Mouse (Mus musculus) megakaryocyte, adult 5-6 weeks (primary cell): ENCODE data around the gene Prss53. TPM values are rescaled to one million over a fixed set of nuclear protein-coding genes. Genes with fewer than 3 reads are reported as not detected.

Source experiments
- total RNA-seq, 2 experiments: library from RNA; stranded (forward) in 1 of 2; stranded (reverse) in 1 of 2; fragments of 153-499, 151-499 nt in 1 of 2; fragments of 221-1000, 200-1000 nt in 1 of 2; gene quantifications; 2 replicates each; pipeline versions ENCODE4 v1.2.3 to v1.2.4; 2015 to 2017

Gene Prss53
- total RNA-seq, 2 experiments from 2014 or later = not detected

Other genes with a start within 250 kb of the Prss53 start
- gene Bcl7c, start 182.0 kb downstream of the Prss53 start, total RNA-seq (2015) = 30.2 and 37.4 TPM in 2 replicates
- gene Bcl7c, start 182.0 kb downstream of the Prss53 start, total RNA-seq (2017) = 8.6 and 16.6 TPM in 2 replicates
- 0.16 TPM in 1 of 2 replicates, not detected in the other for gene Ctf1, start 178.2 kb downstream of the Prss53 start, total RNA-seq (2015)
- gene Ctf1, start 178.2 kb downstream of the Prss53 start, total RNA-seq (2017) = 0.29 TPM in 1 of 2 replicates, not detected in the other
- not detected in 2 replicates for gene Ctf2, start 158.8 kb downstream of the Prss53 start, total RNA-seq (2015)
- not detected in 2 replicates for gene Ctf2, start 158.8 kb downstream of the Prss53 start, total RNA-seq (2017)
- 2.1 TPM in 2 replicates for gene Fbxl19, start 146.4 kb downstream of the Prss53 start, total RNA-seq (2015)
- gene Fbxl19, start 146.4 kb downstream of the Prss53 start, total RNA-seq (2017) = 5.8 and 6.2 TPM in 2 replicates
- gene Orai3, start 121.2 kb downstream of the Prss53 start, total RNA-seq (2015) = 30.9 and 33.7 TPM in 2 replicates
- 29.5 and 32.7 TPM in 2 replicates for gene Orai3, start 121.2 kb downstream of the Prss53 start, total RNA-seq (2017)
- gene Setd1a, start 114.3 kb downstream of the Prss53 start, total RNA-seq (2015) = 35.2 and 43.3 TPM in 2 replicates
- 7.7 and 9.8 TPM in 2 replicates for gene Setd1a, start 114.3 kb downstream of the Prss53 start, total RNA-seq (2017)
- gene Gm49388, start 105.4 kb downstream of the Prss53 start, total RNA-seq (2015) = not detected in 2 replicates
- gene Gm49388, start 105.4 kb downstream of the Prss53 start, total RNA-seq (2017) = not detected in 2 replicates
- gene Hsd3b7, start 90.4 kb downstream of the Prss53 start, total RNA-seq (2015) = 27.0 and 30.9 TPM in 2 replicates
- gene Hsd3b7, start 90.4 kb downstream of the Prss53 start, total RNA-seq (2017) = 28.5 and 28.7 TPM in 2 replicates
- 59.2 and 68.7 TPM in 2 replicates for gene Stx4a, start 66.7 kb downstream of the Prss53 start, total RNA-seq (2015)
- 37.7 and 45.0 TPM in 2 replicates for gene Stx4a, start 66.7 kb downstream of the Prss53 start, total RNA-seq (2017)
- gene Stx1b, start 66.4 kb downstream of the Prss53 start, total RNA-seq (2015) = 0.04 TPM in 1 of 2 replicates, not detected in the other
- not detected in 2 replicates for gene Stx1b, start 66.4 kb downstream of the Prss53 start, total RNA-seq (2017)
- 16.4 and 22.5 TPM in 2 replicates for gene Zfp646, start 14.7 kb downstream of the Prss53 start, total RNA-seq (2015)
- 32.2 and 36.8 TPM in 2 replicates for gene Zfp646, start 14.7 kb downstream of the Prss53 start, total RNA-seq (2017)
- gene Zfp668, start 14.1 kb downstream of the Prss53 start, total RNA-seq (2015) = 2.9 and 5.7 TPM in 2 replicates
- gene Zfp668, start 14.1 kb downstream of the Prss53 start, total RNA-seq (2017) = 1.9 and 3.1 TPM in 2 replicates
- not detected in 2 replicates for gene Gm21974, start 4.5 kb upstream of the Prss53 start, total RNA-seq (2015)
- not detected in 2 replicates for gene Gm21974, start 4.5 kb upstream of the Prss53 start, total RNA-seq (2017)
- 49.9 and 59.6 TPM in 2 replicates for gene Vkorc1, start 4.6 kb upstream of the Prss53 start, total RNA-seq (2015)
- gene Vkorc1, start 4.6 kb upstream of the Prss53 start, total RNA-seq (2017) = 5.5 and 11.2 TPM in 2 replicates
- 45.1 and 47.9 TPM in 2 replicates for gene Bckdk, start 13.1 kb upstream of the Prss53 start, total RNA-seq (2015)
- 31.2 and 35.5 TPM in 2 replicates for gene Bckdk, start 13.1 kb upstream of the Prss53 start, total RNA-seq (2017)
- gene Kat8, start 21.5 kb upstream of the Prss53 start, total RNA-seq (2015) = 20.1 and 24.6 TPM in 2 replicates
- 22.7 and 23.6 TPM in 2 replicates for gene Kat8, start 21.5 kb upstream of the Prss53 start, total RNA-seq (2017)
- not detected in 2 replicates for gene Prss8, start 39.1 kb upstream of the Prss53 start, total RNA-seq (2015)
- gene Prss8, start 39.1 kb upstream of the Prss53 start, total RNA-seq (2017) = not detected in 2 replicates
- gene Prss36, start 55.8 kb upstream of the Prss53 start, total RNA-seq (2015) = 0.78 and 1.1 TPM in 2 replicates
- 1.7 TPM in 1 of 2 replicates, not detected in the other for gene Prss36, start 55.8 kb upstream of the Prss53 start, total RNA-seq (2017)
- 106 and 143 TPM in 2 replicates for gene Fus, start 76.5 kb upstream of the Prss53 start, total RNA-seq (2015)
- gene Fus, start 76.5 kb upstream of the Prss53 start, total RNA-seq (2017) = 31.4 and 61.8 TPM in 2 replicates
- 251 and 323 TPM in 2 replicates for gene Pycard, start 102.9 kb upstream of the Prss53 start, total RNA-seq (2015)
- gene Pycard, start 102.9 kb upstream of the Prss53 start, total RNA-seq (2017) = 48.0 and 56.5 TPM in 2 replicates
- gene Trim72, start 113.0 kb upstream of the Prss53 start, total RNA-seq (2015) = not detected in 2 replicates
- gene Trim72, start 113.0 kb upstream of the Prss53 start, total RNA-seq (2017) = not detected in 2 replicates
- 209 and 227 TPM in 2 replicates for gene Itgam, start 171.7 kb upstream of the Prss53 start, total RNA-seq (2015)
- gene Itgam, start 171.7 kb upstream of the Prss53 start, total RNA-seq (2017) = 286 and 332 TPM in 2 replicates
- gene Gm49368, start 171.7 kb upstream of the Prss53 start, total RNA-seq (2015) = 9.8 and 11.2 TPM in 2 replicates
- 0.81 and 2.3 TPM in 2 replicates for gene Gm49368, start 171.7 kb upstream of the Prss53 start, total RNA-seq (2017)
- 5.1 and 6.3 TPM in 2 replicates for gene Itgax, start 238.6 kb upstream of the Prss53 start, total RNA-seq (2015)
- gene Itgax, start 238.6 kb upstream of the Prss53 start, total RNA-seq (2017) = 9.8 and 9.9 TPM in 2 replicates